21 mouse cellular contexts compared by ENCODE assay signal in genomic region chr14:121970402-121970801, GRCm38 (mm10). TPM values are rescaled to one million over a fixed set of nuclear protein-coding genes. Genes with fewer than 3 reads are reported as not detected.
A peak's percentile ranks its signal among the peaks of the same experiment; 100 is the strongest.
DNase-seq lines count a peak whose midpoint lies in the region; TF ChIP-seq lines count a peak whose summit lies in the region.
"Had no signal": no experiment of that assay in that cellular context is flagged by ENCODE, and none has a peak within 500 bp of the region (broad histone marks: within the 10 kb centered on the region; RNA-seq: fewer than 3 reads in every experiment).

No protein-coding gene starts in this region.

- H3K36me3 ChIP-seq in heart, embryonic 10.5 days = peaks cover 5% of the 10 kb centered on the region

- peak; percentile 40 for DNase-seq in heart, adult 11 months
- no peak for DNase-seq in heart, embryonic 10.5 days (ENCODE audit: low spot score)
- DNase-seq in A20 (ENCODE audit: low read depth, low spot score) = peak; percentile 26
- DNase-seq in lung, postnatal 10 days = no peak
- DNase-seq in lung, postnatal 25 days (ENCODE audit: low spot score) = no peak
- DNase-seq: adrenal gland, adult 8-10 months; adrenal gland, postnatal 25 days; B cell, adult 2 months; cerebellum, adult 18-20 months; cerebellum, adult 9-10 months; cerebellum, postnatal 14 days; gastrocnemius, postnatal 14 days; heart, adult 18-20 months; heart, postnatal 14 days; heart, postnatal 4 days had no signal

- no peak for TF ChIP-seq CTCF in bone marrow, adult 2 months (IDR thresholded peaks at IDR 0.05; ENCODE audit: control insufficient read depth, insufficient read depth, low read length)

- no peak overlapping the region for H3K27ac ChIP-seq in heart, embryonic 10.5 days
- H3K27ac ChIP-seq in bone marrow, adult 2 months (ENCODE audit: control insufficient read depth, insufficient read depth, low read depth, low read length, poor library complexity) = peak overlapping the region; percentile 73
- H3K27ac ChIP-seq: forebrain, embryonic 10.5 days; forebrain, embryonic 13.5 days; heart, embryonic 13.5 days; hindbrain, embryonic 14.5 days; hindbrain, postnatal 0 days had no signal

- no peaks in the 10 kb centered on the region for H3K9me3 ChIP-seq in heart, embryonic 10.5 days
- H3K9me3 ChIP-seq: forebrain, embryonic 10.5 days; forebrain, embryonic 13.5 days; heart, embryonic 13.5 days had no signal

- WGBS in heart, embryonic 10.5 days = 88% methylated on average over 1 of the region's 1 CpGs
- 94% methylated on average over 1 of the region's 1 CpGs for WGBS in bone marrow, adult 2 months

- H3K4me3 ChIP-seq in heart, embryonic 10.5 days = no peak overlapping the region
- no peak overlapping the region for H3K4me3 ChIP-seq in bone marrow, adult 2 months (replicated peaks; ENCODE audit: control insufficient read depth, low read depth, low read length)
- H3K4me3 ChIP-seq: forebrain, embryonic 10.5 days; forebrain, embryonic 13.5 days; heart, embryonic 13.5 days had no signal

- no peaks in the 10 kb centered on the region for H3K27me3 ChIP-seq in heart, embryonic 10.5 days (ENCODE audit: insufficient read depth, poor library complexity, severe bottlenecking)
- H3K27me3 ChIP-seq: forebrain, embryonic 13.5 days; heart, embryonic 13.5 days had no signal

- no peak for TF ChIP-seq POLR2A in bone marrow, adult 2 months (IDR thresholded peaks at IDR 0.05; ENCODE audit: borderline replicate concordance, control insufficient read depth, low read depth, low read length)

- peaks cover 4% of the 10 kb centered on the region; the same call in 1 of the 2 replicates for H3K4me1 ChIP-seq in heart, embryonic 10.5 days
- H3K4me1 ChIP-seq in bone marrow, adult 2 months (ENCODE audit: control insufficient read depth, insufficient read depth, low read length) = peaks cover 2% of the 10 kb centered on the region; the same call in 1 of the 2 replicates
- H3K4me1 ChIP-seq: forebrain, embryonic 13.5 days had no signal

RNA-seq across cellular contexts. Expression of gene Gpr183, which starts 5.4 kb away (rescaled TPM):
- polyA plus RNA-seq in heart, embryonic 10.5 days (2016; fragmentation: Nextera tagmentation; extraction: Ambion mirVana) = 1.6 and 2.3 TPM in 2 replicates
- polyA plus RNA-seq in bone marrow, adult 2 months (2011; ENCODE audit: insufficient read depth, insufficient read length, low replicate concordance, missing spikeins) = 0.83 and 1.5 TPM in 2 replicates

RNA-seq across cellular contexts. Expression of gene Gpr18, which starts 54.8 kb away (rescaled TPM):
- polyA plus RNA-seq in heart, embryonic 10.5 days (2016; fragmentation: Nextera tagmentation; extraction: Ambion mirVana) = 0.34 TPM in 1 of 2 replicates, not detected in the other
- 2.8 and 3.4 TPM in 2 replicates for polyA plus RNA-seq in bone marrow, adult 2 months (2011; ENCODE audit: insufficient read depth, insufficient read length, low replicate concordance, missing spikeins)
- polyA plus RNA-seq: heart, embryonic 13.5 days; hindbrain, embryonic 14.5 days; hindbrain, postnatal 0 days had no signal

Comparison
In these comparisons a context has a peak if more than half of its experiments do, and no peak if none do; other contexts are left out.
1. DNase-seq: peak in heart, adult 11 months (single experiment) and A20 (single experiment); none in heart, embryonic 10.5 days (single experiment), lung, postnatal 10 days (single experiment) and lung, postnatal 25 days (single experiment).